Mouse (Mus musculus) CH12.LX (cell line): Measurements from ENCODE around the gene Itga9.

Experiments
- CTCF ChIP-seq, 2 experiments: IDR thresholded peaks in 1 of 2; conservative IDR thresholded peaks in 1 of 2; 2 replicates each; pipeline ENCODE4 v1.5.1; 2011 to 2012; ENCODE audit warnings: low read depth in 2 of 2, low read length in 2 of 2, improper control_type of control experiment in 1 of 2, inconsistent platforms in 1 of 2, mild to moderate bottlenecking in 1 of 2, moderate library complexity in 1 of 2
- EP300 ChIP-seq: IDR thresholded peaks from 2 replicates; pipeline ENCODE4 v1.6.1; 2011; ENCODE audit warnings: low read length, improper control_type of control experiment

DNA sequence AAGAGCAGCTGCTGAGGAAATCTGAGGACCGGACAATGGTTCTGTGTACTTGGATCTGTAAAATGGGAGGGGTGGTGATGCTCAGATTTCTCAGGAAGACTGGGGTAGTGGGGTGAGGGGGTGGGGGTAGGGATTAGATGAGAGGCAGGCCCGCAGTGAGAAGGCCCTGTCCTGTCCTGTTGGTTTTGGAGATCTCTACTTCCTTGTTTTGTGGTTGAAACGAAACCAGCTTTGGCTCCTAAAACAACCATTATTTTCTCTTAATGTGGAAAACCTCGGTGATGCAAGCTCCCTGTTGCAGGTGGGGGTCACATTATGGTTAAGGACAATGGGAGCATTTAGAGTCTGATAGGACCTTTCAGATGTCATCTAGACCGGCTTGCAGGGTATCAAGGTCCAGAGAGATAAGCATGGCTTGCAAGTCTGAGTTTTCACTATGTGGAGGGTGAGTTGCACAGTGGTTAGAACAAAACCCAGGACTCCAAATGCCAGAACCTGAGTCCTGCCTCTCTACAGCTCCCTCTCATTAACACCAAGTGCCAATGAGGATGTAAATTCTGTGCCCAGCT, 32.2 kb downstream of the Itga9 start:
- no peak for TF ChIP-seq CTCF (conservative IDR thresholded peaks at IDR 0.05 in 1 of 2, IDR thresholded peaks at IDR 0.05 in 1 of 2; ENCODE audit: low read depth in 2 of 2, low read length in 2 of 2)
- TF ChIP-seq EP300 = no peak
